Mouse (Mus musculus): Measurements from ENCODE around the gene Ldhd. TPM values are rescaled to one million over a fixed set of nuclear protein-coding genes. Genes with fewer than 3 reads are reported as not detected.

Ldhd gene
- 1.6 and 2.2 TPM in 2 replicates for polyA plus RNA-seq (2015; fragmentation: Nextera tagmentation; extraction: Ambion mirVana)

DNA sequence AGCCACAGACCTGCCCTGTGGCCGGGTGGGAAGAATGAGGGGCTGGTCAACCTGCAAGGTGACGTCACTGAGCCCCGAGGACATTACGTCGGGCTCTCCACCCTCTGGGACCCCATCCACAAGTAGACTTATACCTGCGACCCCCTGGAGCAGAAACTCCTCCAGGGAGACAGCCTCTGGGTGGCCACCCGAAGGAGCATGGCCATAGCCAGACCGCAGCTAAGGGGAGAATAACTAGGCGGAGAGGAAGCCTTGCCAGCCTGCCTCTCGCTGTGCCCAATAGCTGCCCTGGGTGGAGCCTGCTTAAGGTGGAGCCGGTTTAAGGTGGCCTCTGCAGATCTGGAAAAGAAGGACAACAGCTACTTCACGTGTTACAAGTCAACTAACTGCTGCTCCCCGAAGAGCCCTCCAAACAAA is at the start of gene Ldhd:
TSS of gene Ldhd (minus strand) at position 270 of the 417 bp plus-strand sequence.

DNA sequence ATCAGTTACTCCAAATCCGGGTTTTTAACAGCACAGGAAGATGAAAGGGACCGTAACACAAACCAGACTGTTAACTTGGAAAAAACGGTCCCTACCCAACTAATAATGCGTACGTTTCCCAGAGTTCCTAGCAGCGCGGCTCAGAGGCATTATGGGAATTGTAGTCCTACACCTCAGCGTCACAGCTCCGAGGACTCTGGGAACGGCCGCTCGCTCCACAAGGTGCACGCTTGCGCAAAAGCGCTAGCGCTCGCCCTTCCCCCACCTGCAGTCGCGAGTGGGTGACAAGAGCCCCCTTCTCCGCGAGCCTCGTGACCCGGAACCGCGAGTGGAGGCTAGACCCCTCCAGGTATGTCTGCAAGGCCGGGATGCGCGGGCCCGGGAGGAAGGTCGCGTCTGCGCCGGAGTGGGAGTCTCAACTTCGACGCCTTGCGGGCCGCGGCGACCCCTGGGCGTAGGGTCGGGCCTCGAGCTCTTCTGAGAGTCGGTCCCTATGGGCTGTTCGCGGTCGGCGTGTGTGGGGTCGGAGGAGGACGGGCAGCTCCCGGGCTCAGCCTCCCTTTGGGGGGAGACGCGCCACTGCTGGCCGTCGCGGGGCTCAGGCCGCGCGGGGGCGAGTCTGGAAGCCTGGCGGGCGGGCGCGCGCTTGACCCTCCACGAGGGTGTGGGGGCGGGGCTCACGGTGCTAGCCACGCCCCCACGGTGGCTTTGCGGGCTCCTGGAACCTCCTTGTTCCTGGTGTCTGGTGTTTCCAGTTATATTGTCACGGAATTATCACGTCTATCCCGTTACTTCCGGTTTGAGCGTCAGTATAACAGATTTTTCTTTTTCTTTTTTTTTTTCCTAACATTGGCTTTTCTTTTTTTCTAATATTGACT is 13.3 kb upstream of the Ldhd start, which contains the start of gene Zfp1:
TSS of gene Zfp1 (plus strand) at position 138 of the 878 bp plus-strand sequence.

Other genes starting within 250 kb of the Ldhd start
- gene Fa2h, start 236.6 kb downstream of the Ldhd start, polyA plus RNA-seq (2015; fragmentation: Nextera tagmentation; extraction: Ambion mirVana): 0.58 and 0.83 TPM in 2 replicates
- gene Wdr59, start 108.3 kb downstream of the Ldhd start, polyA plus RNA-seq (2015; fragmentation: Nextera tagmentation; extraction: Ambion mirVana): 2.9 and 3.4 TPM in 2 replicates
- gene Znrf1, start 94.3 kb downstream of the Ldhd start, polyA plus RNA-seq (2015; fragmentation: Nextera tagmentation; extraction: Ambion mirVana): 22.6 and 28.2 TPM in 2 replicates
- gene Zfp1, start 13.0 kb upstream of the Ldhd start, polyA plus RNA-seq (2015; fragmentation: Nextera tagmentation; extraction: Ambion mirVana): 10.8 and 11.0 TPM in 2 replicates
- gene Ctrb1, start 60.6 kb upstream of the Ldhd start, polyA plus RNA-seq (2015; fragmentation: Nextera tagmentation; extraction: Ambion mirVana): 0.23 TPM in 1 of 2 replicates, not detected in the other
- gene Bcar1, start 113.4 kb upstream of the Ldhd start, polyA plus RNA-seq (2015; fragmentation: Nextera tagmentation; extraction: Ambion mirVana): 17.2 and 18.9 TPM in 2 replicates
- gene Cfdp1, start 223.9 kb upstream of the Ldhd start, polyA plus RNA-seq (2015; fragmentation: Nextera tagmentation; extraction: Ambion mirVana): 83.7 and 108 TPM in 2 replicates
- gene Tmem170, start 246.4 kb upstream of the Ldhd start, polyA plus RNA-seq (2015; fragmentation: Nextera tagmentation; extraction: Ambion mirVana): 2.3 and 2.9 TPM in 2 replicates

Measured in skeletal muscle tissue, postnatal 0 days (tissue).